Mouse (Mus musculus) ES-E14 (cell line): ENCODE results near the gene Tgfbrap1.

Experiments
- CHD2 ChIP-seq: IDR thresholded peaks from 2 replicates; pipeline ENCODE4 v1.6.1; 2014; ENCODE audit warnings: mild to moderate bottlenecking, low read depth, low read length, inconsistent platforms
- HCFC1 ChIP-seq: IDR thresholded peaks from 2 replicates; pipeline ENCODE4 v1.6.1; 2012; ENCODE audit warnings: low read length, inconsistent platforms, borderline replicate concordance; ENCODE audit not compliant: insufficient read depth
- MAFK ChIP-seq: IDR thresholded peaks from 2 replicates; pipeline ENCODE4 v1.6.1; 2014; ENCODE audit warnings: mild to moderate bottlenecking, low read depth, low read length, inconsistent platforms; ENCODE audit not compliant: insufficient read depth
- ZC3H11A ChIP-seq: IDR thresholded peaks from 2 replicates; pipeline ENCODE4 v1.6.1; 2012; ENCODE audit warnings: low read depth, mild to moderate bottlenecking, inconsistent platforms, low read length, borderline replicate concordance
- ZNF384 ChIP-seq: IDR thresholded peaks from 2 replicates; pipeline ENCODE4 v1.6.1; 2012; ENCODE audit warnings: low read depth, low read length, inconsistent platforms

GRCm38 (mm10) chr1:43072028-43072427 is 26.4 kb downstream of the Tgfbrap1 start:
- TF ChIP-seq ZNF384 (no peak), ZC3H11A (no peak), CHD2 (no peak), HCFC1 (no peak), MAFK (no peak)
